18 mouse cellular contexts compared by ENCODE assay signal in the genomic region with DNA sequence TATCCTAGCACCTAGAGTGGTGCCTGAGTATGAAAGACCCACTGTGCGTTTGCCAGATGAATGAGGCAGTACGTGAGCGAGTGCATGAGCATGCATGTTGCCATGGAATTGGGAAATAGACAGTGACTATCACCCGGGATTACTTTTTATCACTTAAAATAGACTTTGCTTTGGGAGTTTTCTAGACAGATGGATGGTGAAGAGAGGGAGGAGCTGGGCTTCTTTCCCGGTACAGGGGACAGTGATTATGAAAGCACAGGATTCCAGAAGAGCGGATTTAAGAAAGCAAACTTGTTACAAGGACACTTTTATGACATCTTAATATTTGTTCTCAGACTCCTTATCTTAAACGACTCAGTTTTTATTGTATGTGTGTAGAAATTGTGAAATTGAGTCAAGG.
DNase-seq lines count a peak whose midpoint lies in the region; ATAC-seq lines count a peak whose summit lies in the region.
"Had no signal": no experiment of that assay in that cellular context is flagged by ENCODE, and none has a peak within 500 bp of the region (broad histone marks: within the 10 kb centered on the region; RNA-seq: fewer than 3 reads in every experiment).

No protein-coding gene starts in this region.

- peak; percentile 90 for ATAC-seq in frontal cortex, adult (ENCODE audit: low TSS enrichment)
- ATAC-seq: forebrain, embryonic 15.5 days; midbrain, embryonic 16.5 days had no signal

- DNase-seq in frontal cortex, postnatal 25 days (ENCODE audit: low spot score in 2 of 2), result no peak
- DNase-seq in right cerebral cortex, postnatal 10 days (ENCODE audit: low spot score in 2 of 2), result peak; percentile 32 to 54
- DNase-seq in right cerebral cortex, postnatal 4 days, result no peak
- DNase-seq in layer of hippocampus, postnatal 10 days (ENCODE audit: low spot score in 2 of 2), result peak; percentile 3 to 21
- peak; percentile 49 for DNase-seq in telencephalon, adult 2 months (ENCODE audit: low read depth, low spot score)
- no peak for DNase-seq in retina, postnatal 1 day
- no peak for DNase-seq in adrenal gland, postnatal 25 days
- DNase-seq: adrenal gland, postnatal 10 days; cerebellum, adult 11-12 months; cerebellum, postnatal 14 days; gastrocnemius, postnatal 10 days; heart, adult 18-20 months; heart, postnatal 36 days; kidney, adult 11 months; lung, postnatal 10 days had no signal

Comparison
In these comparisons a context has a peak if more than half of its experiments do, and no peak if none do; other contexts are left out.
1. DNase-seq: peak in right cerebral cortex, postnatal 10 days (2 of 2), layer of hippocampus, postnatal 10 days (2 of 2) and telencephalon, adult 2 months (single experiment); none in frontal cortex, postnatal 25 days (0 of 2), right cerebral cortex, postnatal 4 days (single experiment), retina, postnatal 1 day (single experiment) and adrenal gland, postnatal 25 days (single experiment).